Mouse (Mus musculus) splenic B cell, adult 2 months (primary cell): ENCODE measurements around the gene Clec9a.

Experiments
- DNase-seq: peaks from one replicate; pipeline ENCODE4 v3.0.0-alpha.2; 2011; ENCODE audit warnings: low read depth, low spot score
- H3K27me3 ChIP-seq: 2 replicates; pipeline ENCODE4 v1.6.1; 2012; ENCODE audit warnings: mild to moderate bottlenecking, low read length, moderate library complexity, mixed read lengths; ENCODE audit not compliant: control insufficient read depth, poor library complexity, insufficient read depth, severe bottlenecking
- H3K36me3 ChIP-seq: 2 replicates; pipeline ENCODE4 v1.6.1; 2012; ENCODE audit warnings: mild to moderate bottlenecking, low read length, moderate library complexity, mixed read lengths; ENCODE audit not compliant: control insufficient read depth, poor library complexity, insufficient read depth, severe bottlenecking

Gene Clec9a

GRCm38 (mm10) chr6:129471386-129471785 is 62.7 kb downstream of the Clec9a start:
- no peaks in the 10 kb centered on the region for H3K36me3 ChIP-seq
- no peak for DNase-seq
- no peaks in the 10 kb centered on the region for H3K27me3 ChIP-seq

- no peaks in the 10 kb centered on the region for H3K27me3 ChIP-seq
- no peaks in the 10 kb centered on the region for H3K36me3 ChIP-seq
- DNase-seq = peak; percentile 18
Observed at GRCm38 (mm10) chr6:129472627-129473026, 64.0 kb downstream of the Clec9a start.
